Mouse (Mus musculus) midbrain, embryonic 12.5 days (tissue): ENCODE measurements around the gene Fgfr2. TPM values are rescaled to one million over a fixed set of nuclear protein-coding genes. Genes with fewer than 3 reads are reported as not detected.

Experiments used
- ATAC-seq: fragments of 200-750 bp; cut with Nextera tagmentation; 2 replicates; pipeline ENCODE4 v1.8.0; 2017; ENCODE audit warnings: low read depth, moderate TSS enrichment, moderate library complexity; ENCODE audit not compliant: low FRiP score
- H3K27ac ChIP-seq: fragments of 300-500 bp; sonication (generic); replicated peaks from 2 replicates; pipeline ENCODE4 v1.5.1; 2016; ENCODE audit warnings: mild to moderate bottlenecking
- H3K27me3 ChIP-seq: fragments of 300-500 bp; sonication (generic); 2 replicates; pipeline ENCODE4 v1.6.1; 2016; ENCODE audit warnings: mild to moderate bottlenecking
- H3K36me3 ChIP-seq: fragments of 300-500 bp; sonication (generic); 2 replicates; pipeline ENCODE4 v1.6.1; 2016
- H3K4me1 ChIP-seq: fragments of 300-500 bp; sonication (generic); 2 replicates; pipeline ENCODE4 v1.6.1; 2016
- H3K4me2 ChIP-seq: fragments of 300-500 bp; sonication (generic); replicated peaks from 2 replicates; pipeline ENCODE4 v1.6.1; 2016; ENCODE audit warnings: mild to moderate bottlenecking, moderate library complexity
- H3K4me3 ChIP-seq: fragments of 300-500 bp; sonication (generic); 2 replicates; pipeline ENCODE4 v1.5.1; 2016; ENCODE audit warnings: mild to moderate bottlenecking
- H3K9ac ChIP-seq: fragments of 300-500 bp; sonication (generic); replicated peaks from 2 replicates; pipeline ENCODE4 v1.6.1; 2016; ENCODE audit warnings: mild to moderate bottlenecking, moderate library complexity
- H3K9me3 ChIP-seq: fragments of 300-500 bp; sonication (generic); 2 replicates; pipeline ENCODE4 v1.6.1; 2016; ENCODE audit warnings: mild to moderate bottlenecking
- WGBS: fragments of 180-500 bp; shearing (Covaris S2); methylation state at CpG from one replicate; pipeline ENCODE4 v1.1.7; 2016; 5-methylcytosine and 5-hydroxymethylcytosine counted together
- polyA plus RNA-seq: library from polyadenylated mRNA; unstranded; fragments of >200 nt; fragmentation: Nextera tagmentation; extraction: Ambion mirVana; gene quantifications from 2 replicates; pipeline ENCODE4 v1.2.1, GENCODE M21; 2016

Fgfr2 gene
- polyA plus RNA-seq, 1 experiment from 2014 or later, result 96.5 TPM

GRCm38 (mm10) chr7:130910841-130911240 is 2212.3 kb downstream of the Fgfr2 start:
- Histone ChIP-seq H3K36me3 (peaks cover 10% of the 10 kb centered on the region), H3K27me3 (no peaks in the 10 kb centered on the region), H3K9ac (no peak overlapping the region), H3K9me3 (no peaks in the 10 kb centered on the region), H3K4me2 (no peak overlapping the region), H3K4me1 (no peaks in the 10 kb centered on the region), H3K4me3 (no peak overlapping the region), H3K27ac (no peak overlapping the region)
- 94% methylated on average over 14 of the region's 14 CpGs for WGBS
- no peak for ATAC-seq

- H3K36me3 ChIP-seq, result peaks cover 22% of the 10 kb centered on the region
These were observed 2218.4 kb downstream of the Fgfr2 start for GRCm38 (mm10) chr7:130904571-130905365.

DNA sequence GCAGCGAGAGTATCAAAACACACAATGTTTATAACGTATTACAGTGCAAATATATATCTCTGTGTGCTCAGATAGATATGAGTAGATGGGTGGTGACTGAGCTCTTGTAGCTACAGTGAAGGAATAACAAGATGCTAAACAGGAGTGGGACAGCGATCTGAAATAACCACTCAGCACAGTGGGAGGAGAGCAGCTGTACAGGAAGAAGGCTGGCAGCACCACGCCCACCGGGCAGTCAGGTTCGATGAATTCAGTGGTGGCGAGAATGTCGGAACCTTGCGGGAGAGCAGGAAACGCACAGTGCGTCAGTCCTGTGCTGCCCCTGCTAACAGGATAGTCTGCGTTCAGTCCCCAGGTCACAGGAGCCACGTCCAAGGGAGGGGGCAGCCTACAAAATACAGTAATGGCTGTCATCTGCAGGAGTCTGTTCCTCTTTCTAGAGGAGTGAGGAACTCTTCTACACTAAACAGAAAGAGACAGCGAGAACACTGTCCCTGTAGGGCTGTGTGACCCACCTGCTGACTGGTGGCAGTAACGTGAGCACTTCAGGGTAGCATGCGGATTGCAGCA is 2219.6 kb downstream of the Fgfr2 start:
- ATAC-seq, result no peak
- peaks cover 16% of the 10 kb centered on the region for H3K36me3 ChIP-seq
- WGBS, result 89% methylated on average over 16 of the region's 16 CpGs
- no peaks in the 10 kb centered on the region for H3K27me3 ChIP-seq
- no peak overlapping the region for H3K4me2 ChIP-seq
- no peak overlapping the region for H3K9ac ChIP-seq
- H3K4me3 ChIP-seq, result no peak overlapping the region
- H3K9me3 ChIP-seq, result no peaks in the 10 kb centered on the region
- H3K27ac ChIP-seq, result no peak overlapping the region
- no peaks in the 10 kb centered on the region for H3K4me1 ChIP-seq

More at GRCm38 (mm10) chr7:130904571-130905365, 2218.4 kb downstream of the Fgfr2 start:
- H3K4me2 ChIP-seq, result no peak overlapping the region
- no peaks in the 10 kb centered on the region for H3K4me1 ChIP-seq
- WGBS, result 92% methylated on average over 13 of the region's 13 CpGs
- ATAC-seq, result no peak
- no peak overlapping the region for H3K9ac ChIP-seq
- H3K4me3 ChIP-seq, result no peak overlapping the region
- no peaks in the 10 kb centered on the region for H3K9me3 ChIP-seq
- no peaks in the 10 kb centered on the region for H3K27me3 ChIP-seq
- H3K27ac ChIP-seq, result no peak overlapping the region

DNA sequence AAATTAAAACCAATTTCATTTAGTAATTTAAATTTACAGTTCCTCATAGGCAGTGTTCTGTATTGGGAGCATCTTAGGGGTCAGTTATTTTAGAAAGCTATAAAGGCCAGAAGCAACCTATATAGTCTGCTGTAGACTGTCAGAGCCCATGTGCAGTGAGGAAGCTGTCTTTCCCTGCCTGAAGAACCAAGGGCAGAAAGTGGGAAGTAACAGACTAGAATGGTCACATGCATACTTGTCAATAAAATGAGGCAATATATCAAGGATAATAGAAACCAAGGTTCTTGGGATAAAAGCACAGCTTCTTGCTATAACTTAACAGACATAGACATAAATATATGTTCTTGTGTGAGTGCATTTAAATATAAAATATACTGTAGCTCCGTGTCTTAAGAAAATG is 2220.2 kb downstream of the Fgfr2 start:
- Histone ChIP-seq H3K4me2 (no peak overlapping the region), H3K27ac (no peak overlapping the region), H3K4me1 (no peaks in the 10 kb centered on the region), H3K36me3 (peaks cover 16% of the 10 kb centered on the region; the same call in 1 of the 2 replicates), H3K9ac (no peak overlapping the region), H3K4me3 (no peak overlapping the region), H3K9me3 (no peaks in the 10 kb centered on the region), H3K27me3 (no peaks in the 10 kb centered on the region)
- WGBS, result 95% methylated on average over 1 of the region's 1 CpGs
- no peak for ATAC-seq

DNA sequence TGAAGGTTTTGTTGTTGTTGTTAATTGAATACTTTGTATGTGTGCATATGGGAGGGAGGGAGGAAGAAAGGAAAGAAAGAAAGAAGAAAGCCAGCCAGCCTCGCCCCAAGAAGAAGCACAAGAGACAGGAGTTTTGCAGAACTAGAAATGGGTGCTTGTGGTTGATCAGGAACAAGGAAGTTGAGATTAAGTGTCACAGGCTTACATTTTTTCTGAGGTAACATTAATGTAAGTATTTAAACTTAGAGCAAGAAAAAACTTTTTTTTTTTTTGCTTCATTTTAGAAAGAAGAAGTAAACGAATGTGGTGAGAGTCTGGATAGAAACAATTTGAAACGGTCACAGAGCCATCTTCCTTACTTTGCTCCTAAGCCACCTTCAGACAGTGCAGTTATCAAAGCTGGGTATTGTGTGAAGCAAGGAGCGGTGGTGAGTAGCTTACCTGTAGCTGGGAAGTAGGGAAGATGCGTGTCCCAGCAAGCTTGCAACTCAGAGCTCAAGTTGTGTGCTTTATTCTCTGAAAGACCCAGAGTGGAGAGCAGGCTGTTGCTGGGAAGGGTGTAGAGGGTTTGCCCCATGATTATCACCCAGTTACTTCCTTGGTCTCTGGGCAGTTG is 2222.8 kb downstream of the Fgfr2 start:
- no peak for ATAC-seq
- Histone ChIP-seq H3K4me1 (peaks cover 3% of the 10 kb centered on the region; the same call in 1 of the 2 replicates), H3K4me3 (no peak overlapping the region), H3K36me3 (peaks cover 16% of the 10 kb centered on the region; the same call in 1 of the 2 replicates), H3K9me3 (no peaks in the 10 kb centered on the region), H3K27me3 (no peaks in the 10 kb centered on the region), H3K27ac (no peak overlapping the region), H3K4me2 (no peak overlapping the region), H3K9ac (no peak overlapping the region)
- 94% methylated on average over 5 of the region's 5 CpGs for WGBS

GRCm38 (mm10) chr7:130898373-130898772 is 2224.8 kb downstream of the Fgfr2 start:
- H3K27me3 ChIP-seq, result no peaks in the 10 kb centered on the region
- H3K4me2 ChIP-seq, result no peak overlapping the region
- no peak for ATAC-seq
- peaks cover 7% of the 10 kb centered on the region; the same call in 1 of the 2 replicates for H3K36me3 ChIP-seq
- WGBS, result 85% methylated on average over 4 of the region's 4 CpGs
- H3K4me3 ChIP-seq, result no peak overlapping the region
- no peak overlapping the region for H3K27ac ChIP-seq
- H3K4me1 ChIP-seq, result peaks cover 3% of the 10 kb centered on the region; the same call in 1 of the 2 replicates
- H3K9ac ChIP-seq, result no peak overlapping the region
- H3K9me3 ChIP-seq, result no peaks in the 10 kb centered on the region

DNA sequence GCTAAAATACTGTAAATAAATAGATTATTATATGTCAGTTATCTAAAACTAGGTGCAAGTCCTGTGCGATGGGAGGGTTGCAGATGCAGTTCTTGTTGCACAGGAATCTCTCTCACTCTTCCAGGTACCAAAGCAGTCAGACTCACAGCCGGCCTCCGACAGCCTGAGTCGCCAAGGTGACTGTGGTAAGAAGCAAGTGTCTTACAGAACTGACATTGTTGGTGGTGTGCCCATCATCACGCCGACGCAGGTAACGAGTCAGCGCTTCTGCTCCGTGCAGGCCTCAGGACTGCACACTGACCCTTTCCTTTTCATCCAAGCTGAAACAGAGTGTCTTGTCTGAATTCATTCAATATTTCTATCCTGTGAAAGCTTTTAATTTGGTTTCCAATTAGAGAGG is 2225.9 kb downstream of the Fgfr2 start:
- 91% methylated on average over 10 of the region's 10 CpGs for WGBS
- no peak overlapping the region for H3K27ac ChIP-seq
- peaks cover 3% of the 10 kb centered on the region; the same call in 1 of the 2 replicates for H3K4me1 ChIP-seq
- no peak overlapping the region for H3K4me2 ChIP-seq
- no peak for ATAC-seq
- no peaks in the 10 kb centered on the region for H3K27me3 ChIP-seq
- H3K36me3 ChIP-seq, result peaks cover 14% of the 10 kb centered on the region; the same call in 1 of the 2 replicates
- H3K9me3 ChIP-seq, result no peaks in the 10 kb centered on the region
- H3K9ac ChIP-seq, result no peak overlapping the region
- H3K4me3 ChIP-seq, result no peak overlapping the region

DNA sequence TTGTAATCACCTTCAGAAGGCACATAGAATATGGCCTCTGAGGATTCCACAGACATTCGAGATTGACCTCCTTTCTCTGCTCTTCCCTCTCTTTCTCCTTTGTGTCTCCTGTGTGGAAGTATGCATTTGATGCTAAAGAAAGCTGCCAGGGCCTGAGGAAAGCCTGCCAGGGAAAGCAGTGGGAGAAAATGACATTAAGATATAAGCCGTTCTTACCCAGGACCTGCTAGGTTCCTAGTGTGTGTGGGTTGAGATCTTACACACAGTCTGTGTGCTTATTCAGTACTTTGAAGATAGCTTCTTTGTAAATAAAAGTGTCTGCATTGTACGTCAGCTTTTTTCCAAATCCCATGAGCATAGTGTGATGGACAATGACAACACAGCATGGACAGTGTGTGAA is 2227.1 kb downstream of the Fgfr2 start:
- Histone ChIP-seq H3K4me3 (no peak overlapping the region), H3K9me3 (no peaks in the 10 kb centered on the region), H3K4me1 (peaks cover 3% of the 10 kb centered on the region; the same call in 1 of the 2 replicates), H3K27ac (no peak overlapping the region), H3K9ac (no peak overlapping the region), H3K36me3 (peaks cover 14% of the 10 kb centered on the region; the same call in 1 of the 2 replicates), H3K4me2 (no peak overlapping the region), H3K27me3 (no peaks in the 10 kb centered on the region)
- WGBS, result 64% methylated on average over 3 of the region's 3 CpGs
- no peak for ATAC-seq

GRCm38 (mm10) chr7:130895618-130895945 is 2227.6 kb downstream of the Fgfr2 start:
- 43% methylated on average over 2 of the region's 2 CpGs for WGBS
- H3K9ac ChIP-seq, result no peak overlapping the region
- H3K36me3 ChIP-seq, result peaks cover 12% of the 10 kb centered on the region; the same call in 1 of the 2 replicates
- no peak overlapping the region for H3K4me3 ChIP-seq
- ATAC-seq, result no peak
- H3K4me2 ChIP-seq, result no peak overlapping the region
- H3K27me3 ChIP-seq, result no peaks in the 10 kb centered on the region
- no peak overlapping the region for H3K27ac ChIP-seq
- peaks cover 3% of the 10 kb centered on the region; the same call in 1 of the 2 replicates for H3K4me1 ChIP-seq
- H3K9me3 ChIP-seq, result no peaks in the 10 kb centered on the region

DNA sequence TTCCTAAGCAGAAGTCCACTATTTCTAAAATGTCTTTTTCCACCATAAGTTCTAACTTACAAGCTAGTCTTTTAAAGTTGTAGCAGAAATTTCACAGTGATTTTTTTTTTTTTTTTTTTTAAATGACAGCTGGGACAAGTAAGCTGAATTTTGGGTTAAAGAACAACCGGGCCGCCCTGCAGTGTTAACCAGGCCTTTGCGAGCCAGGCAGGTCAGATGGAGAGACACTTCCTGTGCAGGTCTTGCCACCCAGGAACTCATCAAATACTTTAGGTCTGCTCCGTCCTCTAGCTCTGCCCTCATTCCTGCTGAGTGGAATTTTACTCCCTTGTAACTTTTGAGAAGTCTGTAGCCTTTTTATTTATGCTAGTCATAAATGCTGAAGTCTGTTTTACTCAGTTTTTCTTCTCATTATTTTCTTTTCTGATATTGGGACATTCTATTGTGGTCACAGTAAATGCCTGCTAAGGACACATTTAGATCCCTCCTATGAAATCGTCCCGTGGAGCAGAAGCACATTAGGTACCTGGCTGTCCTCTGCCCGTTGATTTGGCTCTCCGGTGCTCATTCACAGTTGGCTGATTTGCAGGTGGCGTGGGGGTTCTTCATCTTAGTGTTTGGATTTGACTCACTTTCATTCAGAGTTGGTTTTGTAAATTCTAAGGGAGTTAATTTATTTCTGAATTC is 2228.1 kb downstream of the Fgfr2 start:
- no peak for ATAC-seq
- Histone ChIP-seq H3K4me1 (peaks cover 3% of the 10 kb centered on the region; the same call in 1 of the 2 replicates), H3K9ac (no peak overlapping the region), H3K4me3 (no peak overlapping the region), H3K27me3 (no peaks in the 10 kb centered on the region), H3K4me2 (no peak overlapping the region), H3K9me3 (no peaks in the 10 kb centered on the region), H3K36me3 (0 out of 2 replicates have a peak, but pooled peaks cover 11% of the 10 kb centered on the region), H3K27ac (no peak overlapping the region)
- WGBS, result 56% methylated on average over 9 of the region's 9 CpGs

GRCm38 (mm10) chr7:130892973-130893372 is 2230.2 kb downstream of the Fgfr2 start:
- no peak overlapping the region for H3K4me3 ChIP-seq
- peaks cover 6% of the 10 kb centered on the region for H3K4me1 ChIP-seq
- 86% methylated on average over 6 of the region's 6 CpGs for WGBS
- 0 out of 2 replicates have a peak, but pooled peaks cover 11% of the 10 kb centered on the region for H3K36me3 ChIP-seq
- no peak overlapping the region for H3K4me2 ChIP-seq
- H3K27me3 ChIP-seq, result no peaks in the 10 kb centered on the region
- no peak overlapping the region for H3K27ac ChIP-seq
- no peak overlapping the region for H3K9ac ChIP-seq
- no peak for ATAC-seq
- H3K9me3 ChIP-seq, result no peaks in the 10 kb centered on the region
